Mouse (Mus musculus): Measurements from ENCODE around the gene Gnb2. TPM values are rescaled to one million over a fixed set of nuclear protein-coding genes. Genes with fewer than 3 reads are reported as not detected.
A peak's percentile ranks its signal among the peaks of the same experiment; 100 is the strongest.

Gene Gnb2
- polyA plus RNA-seq, 2 experiments from 2014 or later = 36.8 to 66.7 TPM

DNA sequence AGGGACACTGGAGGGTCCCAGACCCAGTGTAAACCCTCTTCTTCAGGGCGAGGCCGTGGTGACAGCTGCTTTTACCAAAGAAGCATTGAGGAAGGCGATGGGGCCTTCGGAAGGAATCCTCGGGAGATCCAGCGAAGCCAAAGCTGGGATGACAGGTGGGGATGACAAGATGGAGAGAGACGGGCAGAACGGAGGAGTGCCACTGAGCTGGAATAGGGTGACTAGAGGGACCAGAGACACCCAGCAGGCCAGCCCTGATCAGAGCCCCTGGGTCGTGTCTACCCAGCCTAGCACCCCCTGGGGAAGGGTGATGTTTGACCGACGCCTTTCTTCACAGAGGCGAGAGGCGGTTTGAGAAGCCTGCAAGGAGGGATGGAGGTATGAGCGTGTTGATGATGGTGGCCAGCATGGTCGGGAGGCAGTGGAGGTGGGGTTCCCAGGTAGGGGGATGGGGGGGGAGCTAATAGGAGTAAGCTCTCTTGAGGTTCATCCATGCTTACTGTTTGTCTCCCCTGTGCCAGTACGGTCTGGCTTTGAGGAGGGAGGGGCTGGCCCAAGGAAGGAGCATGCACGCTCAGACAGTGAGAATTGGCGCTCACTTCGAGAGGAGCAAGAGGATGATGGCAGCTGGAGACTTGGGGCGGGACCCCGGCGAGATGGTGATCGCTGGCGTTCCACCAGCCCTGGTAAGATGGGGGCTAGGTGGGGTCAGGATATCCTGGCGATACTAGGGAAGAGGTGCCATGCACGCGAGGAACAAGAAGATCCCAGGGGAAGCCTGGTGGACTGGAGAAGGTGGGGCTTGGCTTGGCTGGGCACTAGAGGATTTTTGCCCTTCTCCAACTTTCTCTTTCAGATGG is 13.4 kb downstream of the Gnb2 start:
- no peak for ATAC-seq

DNA sequence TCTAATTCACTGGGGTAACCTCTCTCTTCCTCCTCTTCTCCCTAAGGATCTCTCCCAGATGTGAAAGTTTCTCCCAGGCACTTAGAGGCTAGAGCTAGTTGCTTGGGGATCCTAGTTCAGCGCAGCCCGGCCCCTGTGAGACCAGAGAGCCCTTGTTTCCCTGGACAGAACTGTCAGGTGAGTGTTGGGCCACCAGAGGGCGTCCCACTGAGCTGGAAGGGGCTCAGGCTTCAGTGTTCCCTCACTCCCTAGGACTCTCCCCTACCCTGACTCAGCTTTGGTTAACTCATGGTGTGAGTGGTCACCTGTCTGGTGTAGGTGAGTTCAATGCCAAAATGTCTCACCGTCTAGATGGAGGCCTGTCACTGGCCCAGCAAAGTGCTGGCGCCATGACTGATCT is 14.9 kb downstream of the Gnb2 start, which contains the start of gene Gigyf1:
Gene Gigyf1, plus strand, starts transcription at position 113 of the 400 bp plus-strand sequence.
- ATAC-seq = no peak

DNA sequence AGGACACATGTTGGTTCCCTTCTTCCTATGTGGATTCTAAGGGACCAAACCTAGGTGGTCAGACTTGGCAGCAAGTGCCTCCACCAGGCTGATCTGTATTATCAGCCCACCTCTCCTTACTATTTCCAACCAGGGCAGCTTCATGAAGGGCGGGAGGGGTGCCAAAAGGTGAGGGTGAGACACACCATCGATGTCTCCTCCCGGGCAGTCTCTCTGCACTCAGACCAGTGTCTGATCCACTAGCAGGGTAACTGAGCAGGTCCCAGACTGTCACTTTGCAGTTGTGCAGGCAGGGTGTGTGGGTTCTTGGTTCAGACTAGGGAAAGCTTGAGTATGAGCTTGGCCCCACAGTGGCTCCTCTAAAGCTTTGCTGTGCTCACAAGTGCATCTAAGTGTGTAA is 18.5 kb downstream of the Gnb2 start:
- no peak for ATAC-seq

DNA sequence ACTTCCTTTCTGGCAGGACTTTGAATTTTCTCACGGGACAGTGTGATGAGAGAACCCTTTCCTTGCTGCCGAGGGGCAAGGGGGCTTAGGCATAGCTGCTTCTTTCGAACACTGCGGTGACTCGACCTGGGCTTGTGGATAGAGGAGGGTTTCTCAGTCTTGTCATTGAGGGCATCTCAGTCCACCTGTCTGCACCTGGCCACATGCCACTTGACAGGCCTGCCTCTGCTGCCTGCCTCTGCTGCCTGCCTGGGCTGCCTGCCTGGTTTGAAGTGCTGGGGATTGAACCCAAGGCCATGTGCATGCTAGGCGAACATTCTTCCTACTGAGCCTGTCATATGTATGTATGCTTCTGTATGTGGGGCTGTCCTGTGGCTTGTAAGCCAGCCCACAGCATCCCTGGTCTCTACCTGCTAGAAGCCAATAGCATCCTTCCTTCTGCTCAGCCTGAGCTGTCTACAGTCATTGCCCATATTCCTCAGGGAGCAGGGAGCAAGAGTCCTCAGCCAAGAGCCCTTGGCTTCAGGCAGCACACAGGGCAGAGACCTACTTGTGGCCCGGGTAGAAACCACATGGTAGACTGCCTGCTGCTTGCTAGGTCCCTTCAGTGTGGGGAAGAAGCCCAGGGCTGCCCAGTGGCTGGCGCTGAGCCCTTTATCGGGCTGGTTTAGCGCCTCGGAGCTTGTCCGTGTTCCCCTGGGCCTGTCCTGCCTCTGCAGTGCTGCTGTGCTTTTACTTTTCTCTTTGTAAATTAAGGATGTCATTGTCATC is 19.2 kb downstream of the Gnb2 start:
- ATAC-seq = no peak

DNA sequence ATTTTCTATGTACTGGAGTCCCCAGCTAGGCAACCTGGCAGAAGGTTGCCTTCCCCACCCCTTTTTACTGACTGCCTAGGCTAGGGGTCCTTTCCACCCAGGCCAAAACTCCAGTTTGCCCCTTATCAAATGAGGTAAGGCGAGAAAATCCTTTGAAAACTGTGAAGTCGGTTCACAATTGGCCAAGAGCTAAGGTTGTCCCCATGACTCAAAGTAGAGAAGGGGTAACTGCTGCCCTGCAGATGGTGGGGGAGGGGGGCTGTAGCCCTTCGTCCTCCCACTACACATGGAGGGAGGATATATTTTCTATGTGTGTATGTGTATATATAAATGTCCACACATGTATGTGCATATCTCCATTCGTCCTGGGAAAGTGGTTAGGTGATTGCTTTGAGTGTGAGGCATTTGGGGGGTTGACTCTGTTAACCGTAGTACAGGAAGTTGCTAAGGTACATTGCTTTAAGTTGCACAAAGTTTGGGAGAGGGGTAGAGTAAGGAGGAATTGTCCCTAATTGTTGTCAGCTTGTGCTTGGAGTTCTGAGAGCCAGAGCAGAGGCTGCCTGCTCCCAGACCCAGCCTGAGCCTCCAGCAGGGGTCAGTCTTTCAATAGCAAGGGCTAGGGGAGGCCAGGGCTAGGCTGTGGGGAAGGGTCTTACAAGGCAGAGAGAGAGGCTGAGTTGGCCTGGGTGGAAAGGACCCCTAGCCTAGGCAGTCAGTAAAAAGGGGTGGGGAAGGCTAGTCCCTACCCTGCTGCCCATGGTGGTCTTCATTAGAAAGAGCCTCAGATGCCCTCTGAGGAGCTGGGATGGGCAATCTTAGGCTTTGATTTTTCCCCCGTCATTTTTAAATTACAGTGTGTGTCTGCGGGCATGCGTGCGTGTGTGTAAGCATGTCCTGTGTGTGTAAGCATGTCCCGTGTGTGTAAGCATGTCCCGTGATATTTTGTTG is 20.2 kb downstream of the Gnb2 start:
- no peak for ATAC-seq

DNA sequence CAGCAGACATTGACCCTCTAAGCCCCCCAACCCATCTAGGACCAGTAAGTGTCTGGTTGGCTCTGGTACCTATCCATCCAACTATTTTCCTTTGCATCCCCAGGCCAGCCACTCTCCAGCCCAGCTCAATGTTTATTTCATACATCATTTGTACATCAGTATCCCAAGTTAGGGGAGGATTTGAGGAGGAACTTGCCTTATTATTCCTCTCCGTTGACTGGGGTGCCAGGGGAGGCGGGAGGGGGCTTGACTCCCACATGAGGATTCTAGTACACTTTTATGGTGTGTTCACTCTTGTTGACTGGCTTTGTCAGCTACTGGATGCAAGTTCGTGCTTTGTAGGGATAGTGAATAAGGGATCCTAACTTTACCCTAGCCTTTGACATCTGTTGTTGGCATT is 21.6 kb downstream of the Gnb2 start:
- no peak for ATAC-seq

DNA sequence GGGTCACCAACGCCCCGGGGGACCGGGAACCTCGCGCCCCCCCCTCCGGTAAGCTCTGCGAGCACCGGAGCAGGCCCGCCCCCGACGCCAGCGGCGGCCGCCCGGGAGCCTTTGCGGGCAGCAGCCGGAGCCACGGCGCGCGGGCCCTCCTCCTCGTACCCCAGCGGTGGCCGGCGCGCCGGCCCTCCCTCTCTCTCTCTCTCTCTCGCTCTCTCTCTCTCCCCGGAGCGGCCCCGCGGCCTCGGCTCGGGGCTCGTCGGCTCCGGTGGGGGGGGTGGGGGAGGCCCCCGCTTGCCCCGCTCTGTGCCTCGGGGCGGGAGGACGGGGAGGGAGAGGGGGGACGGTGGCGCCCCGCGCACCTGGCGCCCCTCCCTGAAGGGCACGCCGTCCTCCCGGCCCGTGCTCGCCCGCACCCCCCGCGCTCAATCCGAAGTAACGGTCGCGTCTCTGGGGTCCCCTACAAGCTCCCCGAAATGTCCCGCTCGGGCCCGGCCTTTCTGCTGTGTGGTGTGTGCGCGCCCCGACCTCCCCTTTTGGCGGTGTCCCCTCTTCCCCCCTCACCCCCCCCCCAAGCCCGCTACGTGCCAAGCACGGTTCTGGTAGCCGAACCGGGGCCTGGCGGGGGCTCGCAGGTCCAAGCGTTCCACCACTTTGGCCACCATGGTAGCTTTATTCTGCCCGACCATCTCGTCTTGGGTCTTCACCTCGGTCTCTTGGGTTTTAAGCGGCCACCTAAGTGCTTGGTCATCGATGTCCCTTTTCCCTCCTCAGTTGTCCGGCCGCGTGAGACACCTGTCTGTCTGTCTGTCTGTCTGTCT is 22.5 kb downstream of the Gnb2 start:
- peak; percentile 30 for ATAC-seq

DNA sequence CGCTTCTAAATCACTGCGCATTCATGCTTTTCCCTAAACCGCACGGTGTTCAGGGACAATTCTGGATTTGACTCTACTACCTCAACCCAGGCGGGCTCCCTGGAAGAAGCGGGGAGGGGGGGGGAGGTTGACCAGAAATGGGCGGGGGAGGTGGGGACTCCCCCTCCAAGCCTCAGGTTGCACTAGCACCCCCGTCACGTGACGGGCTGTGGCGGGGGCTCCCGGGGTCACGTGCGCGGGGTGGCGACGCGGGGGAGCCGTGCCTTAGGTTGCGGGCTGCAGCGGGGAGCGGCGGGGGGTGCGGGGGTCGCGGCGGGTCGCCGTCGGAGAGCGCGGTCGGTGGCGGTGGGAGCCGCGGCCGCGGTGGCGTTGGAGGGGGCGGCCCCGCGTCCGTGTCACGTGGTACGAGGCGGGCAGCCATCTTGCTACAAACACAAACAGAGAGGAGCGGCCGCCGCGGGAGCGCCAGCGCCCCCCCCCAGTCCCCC is 23.3 kb downstream of the Gnb2 start:
- ATAC-seq = peak; percentile 75

DNA sequence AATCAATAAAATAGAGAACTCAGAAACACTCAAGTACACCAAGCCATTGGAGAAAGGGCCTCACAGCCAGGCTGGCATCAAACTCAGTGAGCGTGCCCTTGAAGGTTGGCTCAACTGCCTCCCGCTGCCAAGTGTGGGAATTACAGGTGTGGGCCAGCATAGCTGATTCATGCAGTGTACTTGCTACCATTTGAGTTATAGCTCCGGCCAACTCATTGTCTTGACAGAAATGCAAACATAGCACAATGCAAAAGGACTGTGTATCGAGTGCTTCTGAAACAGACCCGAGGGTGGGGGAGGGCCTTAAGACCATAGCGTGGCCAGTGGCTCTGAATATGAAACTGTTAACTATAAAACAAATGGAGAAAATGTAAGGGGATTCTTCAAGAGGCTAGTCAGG is 29.3 kb downstream of the Gnb2 start:
- ATAC-seq = no peak

DNA sequence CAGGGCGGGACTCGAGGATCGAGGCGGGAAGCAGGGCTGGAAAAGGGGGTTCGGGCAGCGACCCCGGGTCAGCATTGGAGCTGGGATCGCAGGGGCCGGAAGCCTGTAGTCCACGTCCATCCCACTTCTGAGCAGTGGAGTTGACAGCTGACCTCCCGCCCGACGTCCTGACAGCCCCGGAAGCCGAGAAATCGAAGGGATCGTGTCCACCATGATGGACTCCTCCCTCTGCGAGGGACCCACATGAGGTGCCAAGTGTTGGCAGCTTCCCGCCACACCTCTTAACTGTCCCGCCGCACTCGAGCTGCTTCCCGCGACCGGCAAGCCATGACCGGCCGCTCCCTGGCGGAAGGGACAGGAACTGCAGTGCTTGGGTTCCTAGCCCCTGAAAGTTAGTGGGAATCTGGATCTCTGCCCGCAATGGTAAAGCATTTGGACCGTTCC is 30.6 kb downstream of the Gnb2 start:
- ATAC-seq = peak; percentile 57

DNA sequence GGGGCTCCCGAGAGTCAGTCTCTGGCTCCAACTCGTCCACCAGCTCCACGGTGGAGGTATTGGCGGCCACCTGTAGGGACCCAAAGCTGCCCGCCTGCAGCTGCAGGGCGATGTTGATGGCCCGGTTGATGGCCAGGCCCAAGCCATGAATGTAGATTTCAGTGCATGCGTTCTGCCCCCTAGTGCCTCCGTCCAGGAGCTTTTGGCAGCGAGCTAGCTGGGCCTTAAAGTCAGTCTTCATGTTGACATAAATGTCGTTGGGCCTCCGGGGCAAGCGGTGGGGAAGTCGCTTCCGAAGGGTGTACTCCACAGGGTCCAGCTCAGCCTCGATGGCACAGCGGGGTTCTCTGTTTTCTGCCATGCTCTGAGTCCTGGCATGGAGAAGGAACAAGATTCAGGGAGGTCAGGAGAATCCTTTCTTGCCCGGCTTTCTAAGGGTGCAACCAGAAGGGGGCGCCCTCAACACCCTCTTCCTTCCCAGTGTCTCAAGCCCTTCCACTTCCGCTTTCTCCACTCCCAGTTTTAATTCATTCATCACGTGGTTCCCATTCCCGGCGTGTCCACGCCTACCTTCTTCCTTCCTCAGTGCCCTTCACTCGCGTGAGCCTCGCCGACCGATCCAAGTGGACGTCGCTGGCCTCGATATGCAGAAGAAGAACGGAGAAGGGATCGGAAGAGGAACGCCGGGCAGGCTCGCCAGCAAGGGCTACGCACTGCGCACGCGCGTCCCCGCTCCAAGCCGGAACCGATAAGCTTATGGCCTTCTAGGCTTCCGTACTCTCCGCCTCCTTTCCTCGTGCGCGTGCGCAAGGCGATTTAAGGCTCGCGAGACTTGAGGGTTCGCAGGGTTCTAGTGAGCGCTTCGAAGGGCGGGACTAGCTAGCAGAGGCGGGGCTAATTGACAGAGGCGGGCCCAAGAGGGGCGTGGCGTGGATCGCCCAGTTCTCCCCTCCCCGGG is 31.3 kb downstream of the Gnb2 start, which contains the start of gene Pop7:
Gene Pop7, minus strand, starts transcription at position 810 of the 958 bp plus-strand sequence.
- peak; percentile 97 for ATAC-seq

DNA sequence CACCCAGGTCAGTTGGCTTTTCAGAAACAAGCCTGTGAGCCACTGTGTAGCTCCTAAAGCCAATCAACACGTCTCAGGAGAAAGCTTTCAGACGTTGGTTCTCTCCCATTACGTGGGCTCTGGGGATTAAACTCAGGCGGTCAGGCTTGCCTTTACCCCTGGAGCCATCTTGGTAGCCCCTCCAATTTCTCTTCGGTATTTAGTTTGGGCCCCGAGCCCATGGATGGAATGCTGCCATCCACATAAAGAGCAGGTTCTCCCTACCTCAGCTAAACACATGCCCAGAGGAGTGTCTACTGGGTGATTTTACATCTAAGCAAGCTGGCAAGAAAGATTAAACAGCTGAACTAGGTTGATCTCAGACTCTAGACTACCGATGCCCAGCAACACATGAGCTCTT is 33.1 kb downstream of the Gnb2 start:
- ATAC-seq = no peak

DNA sequence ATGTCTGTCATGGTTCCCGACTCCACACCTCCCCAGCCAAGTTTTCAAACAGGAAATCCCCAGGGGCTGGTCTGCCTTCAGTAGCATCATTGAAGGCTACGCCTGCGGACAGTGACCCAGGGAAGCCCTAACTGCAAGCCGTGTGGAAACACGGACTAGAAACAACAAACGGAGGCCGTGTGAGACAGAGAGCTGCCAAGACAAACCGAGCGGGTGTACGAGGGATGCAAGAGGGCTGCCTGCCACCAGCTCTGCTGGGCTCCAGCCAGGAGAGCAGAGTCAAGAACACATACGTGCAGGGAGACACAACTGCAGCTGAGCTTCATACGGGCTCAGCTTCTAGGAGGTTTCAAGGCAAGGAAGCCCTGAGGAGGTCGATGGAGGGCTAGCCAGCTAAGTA is 39.5 kb downstream of the Gnb2 start:
- ATAC-seq = no peak

DNA sequence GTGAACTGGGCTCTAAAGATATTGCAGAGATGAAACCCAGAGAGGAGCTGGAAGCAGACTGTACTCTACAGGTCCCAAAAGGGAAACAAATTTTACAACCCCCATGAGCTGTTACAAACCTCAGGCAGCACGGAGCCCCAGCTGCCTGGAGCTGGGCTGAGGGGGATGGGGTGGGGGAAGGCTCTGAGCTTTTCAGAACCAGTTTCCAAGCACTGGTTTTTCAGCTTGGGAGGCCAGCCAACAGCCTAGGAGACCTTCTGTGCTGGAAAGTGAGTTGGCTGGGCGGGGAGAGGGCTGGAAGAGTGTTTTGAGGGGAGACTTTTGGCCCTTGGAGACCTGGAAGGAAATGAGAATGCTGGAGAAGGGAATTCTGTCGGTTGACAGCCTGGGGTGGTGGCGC is 41.8 kb downstream of the Gnb2 start:
- ATAC-seq = no peak

DNA sequence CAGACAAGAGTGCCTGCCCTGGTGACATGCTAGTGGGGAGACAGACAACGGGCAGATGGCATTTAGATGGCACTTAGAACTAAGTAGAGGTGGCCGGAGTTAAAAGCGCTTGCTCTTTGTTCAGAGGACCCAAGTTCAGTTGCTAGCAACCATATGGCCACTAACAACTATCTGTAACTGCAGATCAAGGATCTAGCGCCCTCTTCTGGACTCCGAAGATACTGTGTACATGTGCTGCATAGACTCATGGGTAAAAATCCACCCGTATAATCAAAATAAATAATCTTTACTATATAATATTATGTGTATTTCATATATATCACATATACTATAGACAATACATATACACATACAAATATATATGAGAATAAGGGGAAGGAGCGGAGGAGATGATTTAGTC is 45.7 kb downstream of the Gnb2 start:
- ATAC-seq = no peak

DNA sequence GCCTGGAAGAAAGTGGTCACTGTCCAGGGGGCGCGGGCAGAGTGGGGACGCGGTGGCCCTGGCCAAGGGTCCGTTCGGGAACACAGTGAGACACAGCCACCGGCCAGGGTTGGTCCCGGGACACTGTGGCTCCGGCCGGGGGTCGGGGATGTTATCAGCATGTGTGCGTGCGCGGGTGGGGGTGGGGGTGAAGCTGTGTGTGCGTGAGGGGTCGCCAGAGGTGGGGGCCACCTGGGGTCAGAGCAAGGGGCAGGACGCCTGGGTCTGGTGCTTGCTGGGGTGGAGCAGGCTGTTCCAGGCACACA is 47.5 kb downstream of the Gnb2 start:
- ATAC-seq = no peak

DNA sequence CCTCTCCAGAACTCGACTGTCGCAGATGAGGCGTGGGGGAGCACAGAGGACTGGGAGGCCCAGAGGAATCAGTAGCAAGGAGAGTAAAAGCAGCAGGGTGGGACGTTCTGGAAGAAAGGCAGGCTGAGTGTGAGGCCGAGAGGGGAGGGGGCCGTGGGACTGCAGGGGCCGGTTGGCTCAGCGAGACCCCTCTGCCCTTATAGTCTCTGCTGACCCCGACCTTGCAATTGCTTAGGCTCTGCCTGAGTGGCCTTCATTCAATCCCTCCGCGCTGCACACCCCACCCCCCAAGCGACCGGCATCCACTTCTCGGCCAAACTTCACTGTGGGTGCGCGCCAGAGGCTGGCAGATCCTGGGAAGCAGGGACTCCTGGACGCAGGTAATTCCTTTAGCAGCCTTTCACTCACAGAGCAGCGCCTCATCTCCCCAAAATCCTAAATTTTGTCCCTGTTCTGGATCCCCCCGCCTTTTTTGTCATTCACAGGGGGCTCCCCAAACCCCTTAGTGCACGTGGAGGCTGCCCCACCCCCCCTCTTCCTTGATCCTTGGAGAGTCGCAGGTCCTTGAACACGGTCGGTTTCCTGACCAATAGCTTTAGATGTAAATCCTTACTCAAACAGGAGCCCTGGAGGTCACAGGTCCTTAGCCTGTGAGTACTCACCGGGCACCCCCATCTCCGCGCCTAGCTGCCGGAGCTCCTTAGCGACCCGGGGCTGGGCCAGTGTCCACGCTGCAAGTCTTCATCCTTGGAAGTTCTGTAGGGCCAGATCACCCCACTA is 48.0 kb downstream of the Gnb2 start:
- no peak for ATAC-seq

DNA sequence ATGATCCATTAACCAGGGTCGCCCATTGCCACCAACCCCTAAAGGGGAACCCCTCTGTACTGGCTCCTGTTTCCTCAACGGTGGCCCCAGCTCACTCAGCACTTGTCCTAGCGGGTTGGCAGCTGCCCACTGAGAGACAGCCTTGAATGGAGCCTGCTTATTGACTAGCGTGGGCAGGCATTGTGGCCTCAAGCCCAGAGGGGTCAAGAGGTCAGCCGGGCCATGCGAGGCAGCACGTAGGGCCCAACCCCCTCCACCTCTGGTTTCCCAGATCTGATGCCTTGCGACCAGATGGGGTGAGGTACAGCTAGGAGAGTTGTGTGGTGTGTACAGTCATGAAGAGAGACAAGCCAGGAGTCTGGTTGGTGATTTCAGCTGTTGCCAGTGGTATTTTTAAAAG is 51.4 kb downstream of the Gnb2 start:
- ATAC-seq = no peak

DNA sequence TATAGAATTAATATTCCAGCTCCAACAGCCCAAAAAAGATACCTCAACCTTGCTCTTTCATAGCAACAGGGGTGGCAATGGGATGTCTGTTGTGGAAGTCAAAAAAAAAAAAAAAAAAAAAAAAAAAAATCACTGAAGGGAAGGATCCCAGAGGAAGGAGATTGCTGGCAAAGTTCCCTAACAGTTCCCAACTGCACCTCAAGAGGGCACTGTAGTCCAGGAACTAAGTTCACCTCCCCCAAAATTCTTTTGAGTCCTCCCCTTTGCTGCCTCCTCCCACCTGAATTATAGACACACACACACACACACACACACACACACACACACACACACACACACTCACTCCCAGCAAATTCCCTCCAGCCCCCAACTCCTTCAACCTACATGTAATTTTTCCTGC is 52.2 kb downstream of the Gnb2 start:
- no peak for ATAC-seq

Data from CD4-positive, CD25-positive, alpha-beta regulatory T cell, adult 4 months (primary cell).